Mouse (Mus musculus): ENCODE data around the gene Foxa2. TPM values are rescaled to one million over a fixed set of nuclear protein-coding genes. Genes with fewer than 3 reads are reported as not detected.

The Foxa2 gene
- polyA plus RNA-seq, 1 experiment: not detected

DNA sequence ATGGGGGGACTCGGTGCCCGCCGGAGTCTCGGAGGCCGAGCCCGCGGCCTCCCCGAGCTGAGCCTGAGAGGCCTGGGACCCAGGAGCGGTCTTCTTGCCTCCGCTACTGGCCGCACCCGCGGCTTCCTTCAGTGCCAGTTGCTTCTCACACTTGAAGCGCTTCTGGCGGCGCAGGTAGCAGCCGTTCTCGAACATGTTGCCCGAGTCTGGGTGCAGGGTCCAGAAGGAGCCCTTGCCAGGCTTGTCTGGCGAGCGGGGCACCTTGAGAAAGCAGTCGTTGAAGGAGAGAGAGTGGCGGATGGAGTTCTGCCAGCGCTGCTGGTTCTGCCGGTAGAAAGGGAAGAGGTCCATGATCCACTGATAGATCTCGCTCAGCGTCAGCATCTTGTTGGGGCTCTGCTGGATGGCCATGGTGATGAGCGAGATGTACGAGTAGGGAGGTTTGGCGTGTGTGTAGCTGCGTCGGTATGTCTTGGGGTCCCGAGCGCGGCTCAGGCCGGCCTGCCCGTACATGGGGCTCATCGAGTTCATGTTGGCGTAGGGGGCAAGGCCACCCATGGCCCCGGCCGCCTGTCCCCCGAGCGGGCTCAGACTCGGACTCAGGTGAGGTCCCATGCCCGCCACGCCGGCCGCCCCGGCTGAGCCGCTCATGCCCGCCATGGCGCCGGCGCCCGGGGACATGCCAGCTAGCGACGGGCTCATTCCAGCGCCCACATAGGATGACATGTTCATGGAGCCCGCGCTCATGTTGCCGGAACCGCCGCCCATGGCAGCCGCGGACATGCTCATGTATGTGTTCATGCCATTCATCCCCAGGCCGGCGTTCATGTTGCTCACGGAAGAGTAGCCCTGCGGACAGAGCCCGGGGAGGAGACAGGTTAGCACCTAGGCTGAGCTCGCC lies 2.5 kb downstream of the Foxa2 start:
- TF ChIP-seq POLR2A (IDR thresholded peaks at IDR 0.05; ENCODE audit: borderline replicate concordance, insufficient read depth, low read length) (no peak), CTCF (IDR thresholded peaks at IDR 0.05; ENCODE audit: borderline replicate concordance, insufficient read depth, low read depth, low read length) (no peak)
- Histone ChIP-seq H3K4me1 (ENCODE audit: control insufficient read depth, insufficient read depth, low read length) (no peaks in the 10 kb centered on the region; the same call in 1 of the 2 replicates), H3K4me3 (replicated peaks; ENCODE audit: insufficient read depth, low read depth, low read length) (no peak overlapping the region), H3K27ac (ENCODE audit: insufficient read depth, low read length) (no peak overlapping the region), H3K27me3 (ENCODE audit: control insufficient read depth, insufficient read depth, low read length) (peaks cover 11% of the 10 kb centered on the region)
- no peak for DNase-seq
- 1% methylated on average over 68 of the region's 71 CpGs for WGBS

DNA sequence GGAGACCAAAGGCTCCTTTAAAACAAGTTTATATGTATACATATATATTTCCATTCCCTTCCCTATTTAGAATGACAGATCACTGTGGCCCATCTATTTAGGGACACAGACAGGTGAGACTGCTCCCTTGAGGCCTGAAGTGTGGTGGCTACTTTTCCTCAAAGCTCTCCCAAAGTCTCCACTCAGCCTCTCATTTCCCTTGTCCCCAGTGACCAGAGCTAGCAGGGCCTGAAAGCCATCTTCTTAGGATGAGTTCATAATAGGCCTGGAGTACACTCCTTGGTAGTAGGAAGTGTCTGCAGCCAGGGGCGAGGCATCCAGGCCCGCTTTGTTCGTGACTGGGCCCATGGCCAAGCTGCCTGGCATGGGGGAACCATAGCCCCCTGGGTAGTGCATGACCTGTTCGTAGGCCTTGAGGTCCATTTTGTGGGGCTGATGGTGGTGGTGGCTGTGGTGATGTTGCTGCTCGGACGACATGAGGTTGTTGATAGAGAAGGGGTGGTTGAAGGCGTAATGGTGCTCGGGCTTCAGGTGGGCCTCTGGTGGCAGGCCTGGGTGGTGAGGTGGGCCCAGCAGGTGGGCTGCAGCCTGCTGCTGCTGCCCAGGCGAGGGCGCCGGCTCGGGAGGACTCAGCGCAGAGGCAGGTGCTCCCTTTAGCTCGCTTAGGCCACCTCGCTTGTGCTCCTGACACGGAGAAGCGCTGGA lies 3.3 kb downstream of the Foxa2 start:
- Histone ChIP-seq H3K27ac (ENCODE audit: insufficient read depth, low read length) (no peak overlapping the region), H3K4me1 (ENCODE audit: control insufficient read depth, insufficient read depth, low read length) (no peaks in the 10 kb centered on the region; the same call in 1 of the 2 replicates), H3K4me3 (replicated peaks; ENCODE audit: insufficient read depth, low read depth, low read length) (no peak overlapping the region), H3K27me3 (ENCODE audit: control insufficient read depth, insufficient read depth, low read length) (peaks cover 13% of the 10 kb centered on the region)
- 7% methylated on average over 17 of the region's 17 CpGs for WGBS
- no peak for TF ChIP-seq CTCF (IDR thresholded peaks at IDR 0.05; ENCODE audit: borderline replicate concordance, insufficient read depth, low read depth, low read length)
- TF ChIP-seq POLR2A (IDR thresholded peaks at IDR 0.05; ENCODE audit: borderline replicate concordance, insufficient read depth, low read length): no peak
- DNase-seq: no peak

DNA sequence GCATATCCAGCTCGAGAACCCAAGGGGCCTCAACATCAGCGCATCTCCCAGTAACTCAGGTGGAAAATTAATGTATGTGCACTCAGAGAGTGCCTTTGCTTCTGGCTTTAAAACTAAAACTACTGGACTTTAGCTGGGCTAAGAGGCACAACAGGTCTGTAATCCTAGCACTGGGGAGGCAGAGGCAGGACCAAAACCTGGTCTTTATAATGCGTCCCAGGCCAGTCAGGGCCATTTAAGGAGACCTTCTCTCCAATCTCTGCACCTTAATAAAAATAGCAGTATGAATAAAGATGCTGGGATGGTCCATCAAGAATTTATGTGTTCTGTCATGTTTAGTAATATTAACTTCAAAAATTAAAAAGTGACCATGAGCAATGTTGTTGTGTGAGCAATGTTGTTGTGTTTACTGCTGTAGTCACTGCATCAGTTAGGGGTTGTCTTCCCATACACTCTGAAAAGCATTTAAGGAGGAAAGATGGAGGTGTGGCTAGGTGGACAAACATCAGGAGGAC lies 4.6 kb downstream of the Foxa2 start:
- no peak for DNase-seq
- TF ChIP-seq POLR2A (IDR thresholded peaks at IDR 0.05; ENCODE audit: borderline replicate concordance, insufficient read depth, low read length): no peak
- no peak for TF ChIP-seq CTCF (IDR thresholded peaks at IDR 0.05; ENCODE audit: borderline replicate concordance, insufficient read depth, low read depth, low read length)
- H3K27ac ChIP-seq (ENCODE audit: insufficient read depth, low read length): no peak overlapping the region
- H3K4me3 ChIP-seq (replicated peaks; ENCODE audit: insufficient read depth, low read depth, low read length): no peak overlapping the region
- peaks cover 14% of the 10 kb centered on the region for H3K27me3 ChIP-seq (ENCODE audit: control insufficient read depth, insufficient read depth, low read length)
- H3K4me1 ChIP-seq (ENCODE audit: control insufficient read depth, insufficient read depth, low read length): no peaks in the 10 kb centered on the region; the same call in 1 of the 2 replicates
- WGBS: 17% methylated on average over 3 of the region's 3 CpGs

DNA sequence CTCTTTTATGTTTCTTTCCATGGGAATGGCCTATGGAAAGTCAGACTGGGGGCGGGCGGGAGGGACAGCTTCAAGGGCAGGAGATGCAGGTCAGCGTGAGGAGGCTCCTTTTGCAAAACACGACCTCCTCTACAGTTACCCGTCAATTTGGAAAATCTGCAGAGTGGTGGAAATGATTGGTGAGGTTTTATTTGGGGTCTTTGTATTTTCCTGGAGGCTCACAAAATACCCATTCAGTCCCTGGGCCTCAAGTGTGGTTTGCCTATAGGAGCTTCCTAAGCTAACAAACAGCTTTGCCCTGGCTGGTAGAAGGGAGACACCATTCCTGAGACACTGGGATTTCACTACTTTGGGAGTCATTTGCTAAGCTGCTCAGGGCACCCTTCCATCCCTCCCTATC lies 5.4 kb downstream of the Foxa2 start:
- WGBS: 41% methylated on average over 5 of the region's 5 CpGs
- H3K27ac ChIP-seq (ENCODE audit: insufficient read depth, low read length): no peak overlapping the region
- TF ChIP-seq POLR2A (IDR thresholded peaks at IDR 0.05; ENCODE audit: borderline replicate concordance, insufficient read depth, low read length) (no peak), CTCF (IDR thresholded peaks at IDR 0.05; ENCODE audit: borderline replicate concordance, insufficient read depth, low read depth, low read length) (no peak)
- DNase-seq: no peak
- no peak overlapping the region for H3K4me3 ChIP-seq (replicated peaks; ENCODE audit: insufficient read depth, low read depth, low read length)
- peaks cover 11% of the 10 kb centered on the region for H3K27me3 ChIP-seq (ENCODE audit: control insufficient read depth, insufficient read depth, low read length)
- H3K4me1 ChIP-seq (ENCODE audit: control insufficient read depth, insufficient read depth, low read length): no peaks in the 10 kb centered on the region; the same call in 1 of the 2 replicates

DNA sequence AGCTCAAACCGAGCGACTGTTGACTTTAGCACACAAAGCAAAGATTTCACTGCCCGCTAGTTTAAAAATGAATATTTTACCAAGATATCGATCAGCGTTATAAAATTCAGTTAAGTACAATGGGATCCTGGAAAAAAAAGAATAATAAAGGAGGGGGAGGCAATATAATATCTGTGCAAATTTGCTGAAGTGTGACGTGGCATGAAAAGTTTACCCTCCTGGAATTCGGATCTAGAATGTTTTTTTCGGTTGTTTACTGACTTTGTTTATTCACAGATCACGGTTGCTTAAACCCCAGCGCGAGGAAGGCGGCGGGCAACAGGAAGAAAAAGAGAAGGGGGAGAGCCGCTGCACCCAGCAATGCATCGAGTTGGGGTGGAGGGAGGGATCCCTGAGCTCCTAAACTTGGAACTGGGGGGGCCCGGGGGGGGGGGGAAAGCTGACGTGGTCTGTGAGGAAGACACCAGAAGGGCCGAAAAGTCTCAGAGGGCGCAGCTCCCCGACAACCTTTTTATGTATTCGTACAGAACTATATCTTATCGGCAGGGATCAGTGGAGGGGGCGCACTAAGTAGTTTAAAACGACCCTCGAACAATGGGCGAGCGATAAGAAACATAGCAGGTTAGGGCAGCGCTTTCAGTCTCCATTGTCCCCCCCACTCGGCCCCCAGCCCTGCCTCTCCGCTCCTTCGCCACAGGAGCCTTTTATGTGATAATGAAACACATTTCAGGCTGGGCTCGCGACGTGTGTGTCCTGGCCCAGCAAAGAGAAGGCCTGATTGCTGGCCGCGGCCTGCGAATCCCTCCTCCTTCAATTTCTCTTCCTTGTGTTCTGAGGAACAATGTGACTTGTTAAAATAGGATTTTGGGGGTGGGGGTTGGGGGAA lies 6.3 kb downstream of the Foxa2 start:
- Histone ChIP-seq H3K4me1 (ENCODE audit: control insufficient read depth, insufficient read depth, low read length) (no peaks in the 10 kb centered on the region; the same call in 1 of the 2 replicates), H3K4me3 (replicated peaks; ENCODE audit: insufficient read depth, low read depth, low read length) (no peak overlapping the region), H3K27me3 (ENCODE audit: control insufficient read depth, insufficient read depth, low read length) (peaks cover 10% of the 10 kb centered on the region), H3K27ac (ENCODE audit: insufficient read depth, low read length) (no peak overlapping the region)
- WGBS: 3% methylated on average over 37 of the region's 37 CpGs
- DNase-seq: no peak
- TF ChIP-seq POLR2A (IDR thresholded peaks at IDR 0.05; ENCODE audit: borderline replicate concordance, insufficient read depth, low read length): no peak
- no peak for TF ChIP-seq CTCF (IDR thresholded peaks at IDR 0.05; ENCODE audit: borderline replicate concordance, insufficient read depth, low read depth, low read length)

DNA sequence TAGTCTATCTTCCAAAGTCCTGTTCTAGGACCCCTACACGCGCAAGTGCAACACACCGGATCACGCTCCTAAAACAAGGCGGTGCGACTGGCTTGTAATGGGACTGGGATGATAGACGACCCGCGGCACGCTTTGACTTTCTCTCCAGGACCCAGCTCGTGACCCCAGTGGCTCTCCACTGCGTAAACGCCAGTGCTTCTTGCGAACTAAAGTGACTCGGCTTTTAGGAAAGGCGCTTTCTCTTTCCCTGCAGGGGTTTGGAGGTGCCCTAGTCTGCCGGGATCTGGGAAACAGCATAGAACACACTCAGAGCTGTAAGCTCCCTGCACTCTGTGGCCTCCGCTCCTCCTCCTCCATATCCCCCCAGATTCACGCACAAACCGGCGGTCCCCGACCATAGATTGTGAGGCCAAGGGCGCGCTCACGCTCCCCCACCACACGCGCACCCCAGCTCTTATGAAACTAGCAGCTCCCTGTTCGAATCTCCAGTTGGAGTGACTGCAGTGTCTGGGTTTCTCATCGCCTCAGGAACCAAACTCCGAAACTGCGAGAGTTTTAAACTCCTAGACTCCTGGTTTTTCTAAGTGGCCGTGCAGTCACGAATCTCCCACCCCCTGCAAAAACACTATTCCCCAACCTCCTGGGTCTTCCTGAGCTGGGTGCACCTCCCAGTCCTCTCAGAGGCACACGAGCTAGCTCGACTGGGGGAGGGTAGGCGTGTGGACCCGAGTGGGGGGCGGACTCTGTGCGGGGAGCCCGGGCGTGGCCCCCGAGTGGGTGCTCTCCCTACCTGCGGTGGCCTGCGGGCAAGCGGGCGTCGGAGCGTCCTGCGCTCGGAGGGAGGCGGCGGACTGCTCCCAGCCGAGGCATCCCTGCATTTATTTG lies 7.2 kb downstream of the Foxa2 start:
- Histone ChIP-seq H3K27ac (ENCODE audit: insufficient read depth, low read length) (no peak overlapping the region), H3K27me3 (ENCODE audit: control insufficient read depth, insufficient read depth, low read length) (peaks cover 9% of the 10 kb centered on the region), H3K4me1 (ENCODE audit: control insufficient read depth, insufficient read depth, low read length) (no peaks in the 10 kb centered on the region; the same call in 1 of the 2 replicates), H3K4me3 (replicated peaks; ENCODE audit: insufficient read depth, low read depth, low read length) (no peak overlapping the region)
- TF ChIP-seq CTCF (IDR thresholded peaks at IDR 0.05; ENCODE audit: borderline replicate concordance, insufficient read depth, low read depth, low read length): no peak
- TF ChIP-seq POLR2A (IDR thresholded peaks at IDR 0.05; ENCODE audit: borderline replicate concordance, insufficient read depth, low read length): no peak
- WGBS: 3% methylated on average over 53 of the region's 53 CpGs
- no peak for DNase-seq
